Mouse (Mus musculus) lung, postnatal 0 days (tissue): ENCODE measurements around the gene Apobec3. TPM values are rescaled to one million over a fixed set of nuclear protein-coding genes. Genes with fewer than 3 reads are reported as not detected.
A peak's percentile ranks its signal among the peaks of the same experiment; 100 is the strongest.

Experiments used
- ATAC-seq: fragments of 200-750 bp; cut with Nextera tagmentation; 2 replicates; pipeline ENCODE4 v1.8.0; 2017; ENCODE audit warnings: moderate library complexity
- DNase-seq: peaks from one replicate; pipeline ENCODE4 v3.0.0-alpha.2; 2016; ENCODE audit warnings: low spot score
- H3K27ac ChIP-seq: fragments of 300-500 bp; sonication (generic); 2 replicates; pipeline ENCODE4 v1.5.1; 2014; ENCODE audit warnings: antibody characterized with exemption, mild to moderate bottlenecking, low read length, mixed read lengths
- H3K27me3 ChIP-seq: fragments of 300-500 bp; sonication (generic); replicated peaks from 2 replicates; pipeline ENCODE4 v1.6.1; 2014; ENCODE audit warnings: low read length, mixed read lengths; ENCODE audit not compliant: insufficient read depth
- H3K36me3 ChIP-seq: fragments of 300-500 bp; sonication (generic); 2 replicates; pipeline ENCODE4 v1.6.1; 2014; ENCODE audit warnings: low read length, mixed read lengths; ENCODE audit not compliant: insufficient read depth
- H3K4me1 ChIP-seq: fragments of 300-500 bp; sonication (generic); 2 replicates; pipeline ENCODE4 v1.6.1; 2014; ENCODE audit warnings: antibody characterized with exemption, low read depth, low read length, mixed read lengths; ENCODE audit not compliant: insufficient read depth
- H3K4me2 ChIP-seq: fragments of 300-500 bp; sonication (generic); replicated peaks from 2 replicates; pipeline ENCODE4 v1.6.1; 2014; ENCODE audit warnings: low read depth, mild to moderate bottlenecking, low read length, moderate library complexity, mixed read lengths
- H3K4me3 ChIP-seq: fragments of 300-500 bp; sonication (generic); 2 replicates; pipeline ENCODE4 v1.5.1; 2014; ENCODE audit warnings: low read depth, low read length
- H3K9ac ChIP-seq: fragments of 300-500 bp; sonication (generic); replicated peaks from 2 replicates; pipeline ENCODE4 v1.6.1; 2014; ENCODE audit warnings: low read depth, mild to moderate bottlenecking
- H3K9me3 ChIP-seq: fragments of 300-500 bp; sonication (generic); 2 replicates; pipeline ENCODE4 v1.6.1; 2016; ENCODE audit warnings: low read length, mixed read lengths
- CTCF ChIP-seq: IDR thresholded peaks from 2 replicates; pipeline ENCODE4 v1.5.1; 2016; ENCODE audit warnings: antibody characterized with exemption, mild to moderate bottlenecking
- EP300 ChIP-seq: IDR thresholded peaks from 2 replicates; pipeline ENCODE4 v1.6.1; 2016; ENCODE audit warnings: antibody characterized with exemption, mild to moderate bottlenecking, control low read depth
- WGBS: fragments of 180-500 bp; shearing (Covaris S2); extraction: QIAGEN DNeasy Blood & Tissue Kit; methylation state at CpG from one replicate; pipeline ENCODE4 v1.1.7; 2014; 5-methylcytosine and 5-hydroxymethylcytosine counted together
- polyA plus RNA-seq: library from polyadenylated mRNA; unstranded; fragments of >200 nt; fragmentation: Nextera tagmentation; extraction: Ambion mirVana; gene quantifications from 2 replicates; pipeline ENCODE4 v1.2.1, GENCODE M21; 2015

The Apobec3 gene
- polyA plus RNA-seq, 1 experiment from 2014 or later, result 24.8 TPM

DNA sequence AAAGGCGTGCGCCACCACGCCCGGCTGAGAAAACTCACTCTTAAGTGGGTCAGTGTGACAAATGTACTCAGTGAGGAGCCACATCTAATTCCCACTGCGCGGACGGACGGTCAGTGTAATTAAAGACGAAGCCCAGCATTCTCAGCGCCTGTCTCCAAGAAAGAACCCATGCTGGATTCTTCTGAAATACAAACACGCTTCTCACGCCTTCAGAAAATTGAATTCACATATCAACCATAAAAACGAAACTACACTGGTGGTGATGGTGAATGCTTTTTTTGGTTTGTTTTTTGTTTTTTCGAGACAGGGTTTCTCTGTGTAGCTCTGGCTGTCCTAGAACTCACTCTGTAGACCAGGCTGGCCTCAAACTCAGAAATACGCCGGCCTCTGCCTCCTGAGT is 48.5 kb downstream of the Apobec3 start:
- H3K4me2 ChIP-seq, result no peak overlapping the region
- no peak overlapping the region for H3K4me3 ChIP-seq
- H3K4me1 ChIP-seq, result no peaks in the 10 kb centered on the region
- no peaks in the 10 kb centered on the region for H3K36me3 ChIP-seq
- H3K9ac ChIP-seq, result no peak overlapping the region
- DNase-seq, result no peak
- H3K27ac ChIP-seq, result no peak overlapping the region
- 86% methylated on average over 16 of the region's 16 CpGs for WGBS
- TF ChIP-seq CTCF, result no peak
- no peak for TF ChIP-seq EP300
- no peaks in the 10 kb centered on the region for H3K27me3 ChIP-seq
- H3K9me3 ChIP-seq, result no peaks in the 10 kb centered on the region
- no peak for ATAC-seq

DNA sequence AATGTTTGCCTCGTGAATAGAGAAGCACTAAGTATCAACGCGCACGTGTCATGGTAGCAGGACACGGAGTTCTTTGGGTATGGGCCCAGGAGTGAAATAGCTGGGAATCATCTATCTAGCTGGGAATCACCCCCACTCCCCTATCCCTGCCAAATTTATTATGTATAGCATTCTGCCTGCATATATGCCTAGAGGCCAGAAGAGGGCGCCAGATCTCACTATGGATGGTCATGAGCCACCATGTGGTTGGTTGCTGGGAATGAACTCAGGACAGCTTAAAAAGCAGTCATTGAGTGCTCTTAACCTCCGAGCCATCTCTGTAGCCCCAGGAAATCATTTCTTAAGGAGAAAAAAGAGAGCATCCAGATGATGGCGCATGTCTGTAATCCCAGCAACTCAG is 49.5 kb downstream of the Apobec3 start:
- peak; percentile 74 for DNase-seq

DNA sequence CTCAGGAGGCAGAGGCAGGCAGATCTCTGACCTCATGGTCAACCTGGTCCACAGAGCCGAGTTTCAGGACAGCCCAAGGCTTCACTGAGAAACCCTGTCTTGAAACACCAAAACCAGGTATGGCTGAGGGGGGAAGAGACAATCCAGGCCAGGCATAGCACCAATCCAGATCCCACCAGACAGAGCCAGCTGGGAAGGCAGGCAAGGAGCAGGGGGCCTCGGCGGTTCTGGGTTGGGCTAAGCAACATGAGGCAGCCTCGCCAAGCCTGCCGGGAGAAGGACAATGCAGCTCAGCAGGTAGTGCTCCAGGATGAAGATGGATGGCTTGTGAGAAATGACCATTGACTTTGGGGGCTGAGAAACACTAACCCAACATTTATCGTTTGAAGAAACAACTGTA is 51.1 kb downstream of the Apobec3 start:
- H3K4me1 ChIP-seq, result no peaks in the 10 kb centered on the region
- TF ChIP-seq CTCF (no peak), EP300 (no peak)
- DNase-seq, result no peak
- 86% methylated on average over 6 of the region's 6 CpGs for WGBS
- no peak overlapping the region for H3K9ac ChIP-seq
- no peaks in the 10 kb centered on the region for H3K27me3 ChIP-seq
- no peaks in the 10 kb centered on the region for H3K36me3 ChIP-seq
- ATAC-seq, result no peak
- no peak overlapping the region for H3K4me2 ChIP-seq
- H3K4me3 ChIP-seq, result no peak overlapping the region
- no peaks in the 10 kb centered on the region for H3K9me3 ChIP-seq
- no peak overlapping the region for H3K27ac ChIP-seq

More for the DNA sequence above, 49.5 kb downstream of the Apobec3 start:
- ATAC-seq, result peak; percentile 41; the same call in 1 of the 2 replicates
- Histone ChIP-seq H3K27ac (no peak overlapping the region), H3K4me3 (no peak overlapping the region), H3K36me3 (no peaks in the 10 kb centered on the region), H3K4me1 (no peaks in the 10 kb centered on the region), H3K4me2 (no peak overlapping the region), H3K9ac (no peak overlapping the region), H3K9me3 (no peaks in the 10 kb centered on the region), H3K27me3 (no peaks in the 10 kb centered on the region)
- 22% methylated on average over 8 of the region's 8 CpGs for WGBS
- TF ChIP-seq EP300, result 0 out of 2 replicates have a peak, but pooled peaks have one; percentile 24
- peak; percentile 96 for TF ChIP-seq CTCF

DNA sequence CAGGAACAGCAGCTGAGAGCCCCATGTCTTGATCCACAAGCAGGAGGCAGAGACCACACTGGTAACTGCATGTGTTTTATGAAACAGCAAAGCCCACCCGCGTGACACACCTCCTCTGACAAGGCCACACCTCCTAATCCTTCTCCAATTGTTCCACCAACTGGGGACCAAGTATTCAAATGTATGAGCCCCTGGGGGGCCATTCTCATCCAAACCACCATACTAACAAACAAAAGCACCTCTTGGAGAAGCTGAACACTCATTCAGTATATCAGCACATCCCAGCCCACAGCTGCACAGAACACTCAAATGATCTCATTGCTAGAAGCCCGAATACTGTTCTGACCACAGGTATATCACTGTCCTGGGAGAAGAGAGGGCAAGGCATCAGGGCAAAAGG is 52.1 kb downstream of the Apobec3 start:
- Histone ChIP-seq H3K4me1 (no peaks in the 10 kb centered on the region), H3K4me3 (no peak overlapping the region), H3K27me3 (no peaks in the 10 kb centered on the region), H3K9me3 (no peaks in the 10 kb centered on the region), H3K9ac (no peak overlapping the region), H3K27ac (no peak overlapping the region), H3K36me3 (no peaks in the 10 kb centered on the region), H3K4me2 (no peak overlapping the region)
- ATAC-seq, result no peak
- no peak for TF ChIP-seq CTCF
- TF ChIP-seq EP300, result no peak
- DNase-seq, result no peak
- 91% methylated on average over 3 of the region's 3 CpGs for WGBS

DNA sequence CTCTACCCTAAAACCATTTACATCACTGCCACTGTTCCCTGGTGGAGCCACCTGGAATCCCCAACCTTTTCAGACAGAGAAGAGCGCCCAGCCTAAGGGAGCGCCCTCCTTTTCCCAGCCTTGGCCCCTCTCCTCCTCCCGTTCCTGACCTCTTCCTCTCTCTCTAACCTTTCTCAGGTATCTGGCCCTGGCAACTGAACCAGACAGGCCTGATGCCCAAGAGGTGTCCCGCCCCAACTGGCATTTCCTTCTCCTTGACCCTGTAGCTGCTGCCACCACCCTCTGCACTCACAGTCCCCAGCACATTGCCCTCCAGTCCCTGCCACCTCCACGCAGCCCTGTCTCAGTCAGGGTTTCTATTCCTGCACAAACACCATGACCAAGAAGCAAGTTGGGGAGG is 53.5 kb downstream of the Apobec3 start:
- Histone ChIP-seq H3K9me3 (no peaks in the 10 kb centered on the region), H3K36me3 (no peaks in the 10 kb centered on the region), H3K27ac (no peak overlapping the region), H3K4me2 (no peak overlapping the region), H3K27me3 (no peaks in the 10 kb centered on the region), H3K9ac (no peak overlapping the region), H3K4me3 (no peak overlapping the region), H3K4me1 (no peaks in the 10 kb centered on the region)
- WGBS, result 73% methylated on average over 5 of the region's 5 CpGs
- DNase-seq, result no peak
- TF ChIP-seq EP300, result no peak
- TF ChIP-seq CTCF, result no peak
- ATAC-seq, result no peak

DNA sequence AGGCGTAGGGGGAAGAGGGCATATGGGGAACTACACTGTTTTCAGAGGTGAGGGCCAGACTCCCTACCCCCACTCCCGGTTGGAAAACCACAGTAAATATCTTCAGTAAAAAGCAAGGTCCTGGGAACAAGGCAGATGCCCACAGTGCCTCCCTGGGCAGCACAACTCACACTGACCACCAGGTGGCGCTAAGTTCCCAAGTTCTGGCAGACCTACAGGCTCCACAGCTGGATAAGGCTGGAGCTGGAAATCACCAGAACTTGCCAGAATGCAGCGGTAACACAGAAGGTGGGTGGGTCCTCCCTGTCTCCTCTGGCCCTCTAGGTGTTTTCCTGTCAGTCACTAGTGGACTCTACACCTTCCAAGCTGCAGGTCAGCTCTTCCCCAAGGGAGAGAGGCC is 54.6 kb downstream of the Apobec3 start:
- no peaks in the 10 kb centered on the region for H3K9me3 ChIP-seq
- no peak overlapping the region for H3K4me2 ChIP-seq
- no peaks in the 10 kb centered on the region for H3K36me3 ChIP-seq
- no peak overlapping the region for H3K9ac ChIP-seq
- ATAC-seq (peak; percentile 71), DNase-seq (peak; percentile 88)
- TF ChIP-seq CTCF, result peak; percentile 99
- TF ChIP-seq EP300, result no peak
- H3K27me3 ChIP-seq, result no peaks in the 10 kb centered on the region
- no peak overlapping the region for H3K4me3 ChIP-seq
- H3K4me1 ChIP-seq, result peaks cover under 1% of the 10 kb centered on the region; the same call in 1 of the 2 replicates
- H3K27ac ChIP-seq, result no peak overlapping the region
- 13% methylated on average over 4 of the region's 4 CpGs for WGBS

DNA sequence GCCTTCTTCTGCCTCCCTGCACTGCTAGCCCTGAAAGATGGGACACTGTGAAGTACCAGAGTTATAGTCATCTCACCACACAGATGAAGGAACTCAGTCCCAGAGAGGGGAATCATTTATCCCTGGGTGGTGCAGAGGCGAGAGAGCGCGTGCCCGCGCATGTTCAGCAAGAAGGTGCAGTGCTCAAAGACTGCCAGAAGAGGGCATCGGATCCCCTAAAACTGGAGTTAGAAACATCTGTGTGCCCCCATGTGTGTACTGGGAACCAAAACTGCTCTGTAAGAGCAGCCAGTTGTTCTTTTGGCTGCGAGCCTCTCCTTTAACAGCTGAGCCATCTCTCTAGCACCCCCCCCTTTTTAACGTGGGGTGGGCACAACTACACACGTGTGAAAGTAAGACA is 55.3 kb downstream of the Apobec3 start:
- Histone ChIP-seq H3K4me1 (peaks cover 6% of the 10 kb centered on the region), H3K4me3 (no peak overlapping the region), H3K36me3 (no peaks in the 10 kb centered on the region), H3K9ac (no peak overlapping the region), H3K4me2 (no peak overlapping the region), H3K9me3 (no peaks in the 10 kb centered on the region), H3K27ac (no peak overlapping the region), H3K27me3 (no peaks in the 10 kb centered on the region)
- DNase-seq, result peak; percentile 46
- TF ChIP-seq EP300, result no peak
- TF ChIP-seq CTCF, result peak; percentile 68
- no peak for ATAC-seq
- WGBS, result 60% methylated on average over 9 of the region's 9 CpGs
